Mouse (Mus musculus) brown adipose tissue, adult 24 weeks (tissue): Measurements from ENCODE around the gene Mgmt. TPM values are rescaled to one million over a fixed set of nuclear protein-coding genes. Genes with fewer than 3 reads are reported as not detected.

ENCODE experiments used
- H3K27ac ChIP-seq: fragments of 200-500 bp; replicated peaks from 2 replicates; pipeline ENCODE4 v1.5.1; 2012; ENCODE audit warnings: low read depth, mild to moderate bottlenecking, low read length
- H3K4me1 ChIP-seq: fragments of 200-500 bp; 2 replicates; pipeline ENCODE4 v1.6.1; 2012; ENCODE audit warnings: low read length, mixed read lengths; ENCODE audit not compliant: control insufficient read depth, insufficient read depth, insufficient read length
- H3K4me3 ChIP-seq: fragments of 200-500 bp; 2 replicates; pipeline ENCODE4 v1.5.1; 2012; ENCODE audit warnings: low read depth, mild to moderate bottlenecking, low read length, moderate library complexity; ENCODE audit not compliant: insufficient read depth
- polyA plus RNA-seq: library from polyadenylated mRNA; stranded (reverse); fragments of >200 nt; gene quantifications from 2 replicates; pipeline ENCODE4 v1.2.4, GENCODE M21; 2012; ENCODE audit not compliant: missing spikeins, insufficient read depth, insufficient read length

Gene Mgmt
- polyA plus RNA-seq, 1 experiment: 9.9 TPM

- Histone ChIP-seq H3K4me1 (peaks cover 6% of the 10 kb centered on the region; the same call in 1 of the 2 replicates), H3K27ac (no peak overlapping the region), H3K4me3 (no peak overlapping the region)
Observed at GRCm38 (mm10) chr7:137038311-137038945, 144.0 kb downstream of the Mgmt start.

- no peak overlapping the region for H3K27ac ChIP-seq
- no peak overlapping the region for H3K4me3 ChIP-seq
- H3K4me1 ChIP-seq: peaks cover 6% of the 10 kb centered on the region; the same call in 1 of the 2 replicates
Observed at GRCm38 (mm10) chr7:137038946-137039320, 144.5 kb downstream of the Mgmt start.

GRCm38 (mm10) chr7:137040646-137041045 lies 146.2 kb downstream of the Mgmt start:
- Histone ChIP-seq H3K4me3 (no peak overlapping the region), H3K4me1 (peaks cover 8% of the 10 kb centered on the region; the same call in 1 of the 2 replicates), H3K27ac (no peak overlapping the region)

- Histone ChIP-seq H3K27ac (no peak overlapping the region), H3K4me1 (peaks cover 6% of the 10 kb centered on the region; the same call in 1 of the 2 replicates), H3K4me3 (no peak overlapping the region)
Observed at GRCm38 (mm10) chr7:137046891-137047290, 152.5 kb downstream of the Mgmt start.

- peak overlapping the region; percentile 81 for H3K27ac ChIP-seq
- H3K4me3 ChIP-seq: no peak overlapping the region
- H3K4me1 ChIP-seq: peaks cover 6% of the 10 kb centered on the region; the same call in 1 of the 2 replicates
Observed at GRCm38 (mm10) chr7:137048086-137048922, 153.9 kb downstream of the Mgmt start.

GRCm38 (mm10) chr7:137054343-137054742 lies 159.9 kb downstream of the Mgmt start:
- H3K4me3 ChIP-seq: no peak overlapping the region
- H3K4me1 ChIP-seq: peaks cover 9% of the 10 kb centered on the region
- no peak overlapping the region for H3K27ac ChIP-seq

GRCm38 (mm10) chr7:137056126-137056525 lies 161.7 kb downstream of the Mgmt start:
- peaks cover 9% of the 10 kb centered on the region for H3K4me1 ChIP-seq
- peak overlapping the region; percentile 30; the same call in 1 of the 2 replicates for H3K27ac ChIP-seq
- H3K4me3 ChIP-seq: no peak overlapping the region

GRCm38 (mm10) chr7:137060488-137060887 lies 166.1 kb downstream of the Mgmt start:
- Histone ChIP-seq H3K4me1 (peaks cover 10% of the 10 kb centered on the region), H3K27ac (no peak overlapping the region), H3K4me3 (no peak overlapping the region)

- Histone ChIP-seq H3K27ac (no peak overlapping the region), H3K4me1 (peaks cover 6% of the 10 kb centered on the region), H3K4me3 (no peak overlapping the region)
Observed at GRCm38 (mm10) chr7:137061109-137061508, 166.7 kb downstream of the Mgmt start.

- H3K4me3 ChIP-seq: no peak overlapping the region
- peaks cover 4% of the 10 kb centered on the region; the same call in 1 of the 2 replicates for H3K4me1 ChIP-seq
- H3K27ac ChIP-seq: no peak overlapping the region
Observed at GRCm38 (mm10) chr7:137064255-137064654, 169.8 kb downstream of the Mgmt start.

GRCm38 (mm10) chr7:137065408-137065807 lies 171.0 kb downstream of the Mgmt start:
- Histone ChIP-seq H3K27ac (no peak overlapping the region; the same call in 1 of the 2 replicates), H3K4me1 (peaks cover 4% of the 10 kb centered on the region), H3K4me3 (no peak overlapping the region)

- H3K27ac ChIP-seq: no peak overlapping the region
- H3K4me1 ChIP-seq: peaks cover 4% of the 10 kb centered on the region
- no peak overlapping the region for H3K4me3 ChIP-seq
Observed at GRCm38 (mm10) chr7:137066211-137066610, 171.8 kb downstream of the Mgmt start.

GRCm38 (mm10) chr7:137066997-137067396 lies 172.6 kb downstream of the Mgmt start:
- peaks cover 2% of the 10 kb centered on the region for H3K4me1 ChIP-seq
- no peak overlapping the region for H3K27ac ChIP-seq

GRCm38 (mm10) chr7:137067758-137068157 lies 173.3 kb downstream of the Mgmt start:
- H3K4me1 ChIP-seq: peaks cover 2% of the 10 kb centered on the region
- H3K4me3 ChIP-seq: no peak overlapping the region
- peak overlapping the region; percentile 41; the same call in 1 of the 2 replicates for H3K27ac ChIP-seq

More at GRCm38 (mm10) chr7:137066997-137067396, 172.6 kb downstream of the Mgmt start:
- H3K4me3 ChIP-seq: no peak overlapping the region

- Histone ChIP-seq H3K27ac (peak overlapping the region; percentile 60), H3K4me1 (peaks cover 9% of the 10 kb centered on the region), H3K4me3 (no peak overlapping the region)
Observed at GRCm38 (mm10) chr7:137068796-137069195, 174.4 kb downstream of the Mgmt start.
